Mouse (Mus musculus) C2C12 (cell line): ENCODE results near the gene C030005K15Rik.

Experiments used
- CTCF ChIP-seq: IDR thresholded peaks from one replicate; pipeline ENCODE4 v1.5.1; 2011; ENCODE audit not compliant: control insufficient read depth, insufficient read depth, insufficient read length
- MAX ChIP-seq: IDR thresholded peaks from one replicate; pipeline ENCODE4 v1.6.1; 2011; ENCODE audit warnings: mild to moderate bottlenecking, control low read depth
- MYOD1 ChIP-seq: IDR thresholded peaks from one replicate; pipeline ENCODE4 v1.6.1; 2011; ENCODE audit warnings: low read depth; ENCODE audit not compliant: control insufficient read depth, insufficient read length
- MYOG ChIP-seq: IDR thresholded peaks from one replicate; pipeline ENCODE4 v1.6.1; 2011; ENCODE audit not compliant: control insufficient read depth, insufficient read length; ENCODE audit errors: extremely low read depth
- USF1 ChIP-seq: IDR thresholded peaks from one replicate; pipeline ENCODE4 v1.6.1; 2011; ENCODE audit warnings: low read depth, mild to moderate bottlenecking, control low read depth, moderate library complexity

GRCm38 (mm10) chr10:97687198-97687597 is 39.4 kb downstream of the C030005K15Rik start:
- no peak for TF ChIP-seq MYOG
- no peak for TF ChIP-seq CTCF
- no peak for TF ChIP-seq MAX
- no peak for TF ChIP-seq USF1
- no peak for TF ChIP-seq MYOD1
